In the genomic region with DNA sequence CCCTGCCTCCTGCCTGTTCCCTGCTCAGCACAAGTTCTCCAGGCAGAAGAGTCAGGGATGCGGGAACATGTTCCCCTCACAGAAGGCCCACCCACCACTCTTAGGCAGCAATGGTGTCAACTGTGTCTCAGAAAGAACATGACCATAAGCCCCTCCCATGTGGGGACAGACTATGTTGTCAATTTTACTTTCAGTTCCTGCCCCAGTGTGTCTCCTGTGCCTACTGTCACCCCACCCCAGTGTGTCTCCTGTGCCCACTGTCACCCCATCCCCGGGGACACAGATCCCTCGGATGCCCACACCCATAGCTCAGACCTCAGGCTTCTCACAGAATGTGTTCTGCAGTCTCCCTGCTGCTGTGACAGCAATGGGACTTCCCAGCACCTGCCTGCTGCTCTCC, we compare ENCODE assay signal across 19 mouse cellular contexts.
"Had no signal": no experiment of that assay in that cellular context is flagged by ENCODE, and none has a peak within 500 bp of the region (broad histone marks: within the 10 kb centered on the region; RNA-seq: fewer than 3 reads in every experiment).

No protein-coding gene starts in this region.

- DNase-seq: kidney, adult 18-20 months; kidney, adult 9 months; kidney, postnatal 14 days; kidney, postnatal 4 days; left cerebral cortex, postnatal 4 days; liver; lung, adult 18-20 months; lung, postnatal 10 days; lung, postnatal 36 days; midbrain, embryonic 14.5 days; right cerebral cortex, adult 18-20 months; right cerebral cortex, postnatal 14 days; spleen, adult 18-20 months; thymus, postnatal 36 days had no signal

- H3K27me3 ChIP-seq: lung, embryonic 15.5 days; stomach, embryonic 15.5 days had no signal

- H3K4me3 ChIP-seq: limb, embryonic 13.5 days; liver, embryonic 12.5 days; liver, embryonic 15.5 days; lung, embryonic 15.5 days; stomach, embryonic 15.5 days had no signal

- ATAC-seq: liver, embryonic 12.5 days had no signal

- H3K27ac ChIP-seq: limb, embryonic 13.5 days; liver, embryonic 12.5 days; liver, embryonic 15.5 days; lung, embryonic 15.5 days; stomach, embryonic 15.5 days had no signal
